Mouse (Mus musculus): ENCODE data around the gene Dnajc12. TPM values are rescaled to one million over a fixed set of nuclear protein-coding genes. Genes with fewer than 3 reads are reported as not detected.
"Not testable (repeated sequence)": the region's sequence is repeated elsewhere in the genome, so short reads cannot be mapped to it uniquely, and the experiment has no call there.

The Dnajc12 gene
- total RNA-seq, 2 experiments from 2014 or later: 12.1 to 12.6 TPM

GRCm38 (mm10) chr10:63429380-63429779, 47.1 kb downstream of the Dnajc12 start:
- peak; percentile 100 for DNase-seq (ENCODE audit: low spot score in 2 of 2)

GRCm38 (mm10) chr10:63429785-63430305, 47.6 kb downstream of the Dnajc12 start, which contains the start of gene Ctnna3:
Gene Ctnna3 (plus strand): TSS chr10:63430098.
- DNase-seq (ENCODE audit: low spot score in 2 of 2): peak; percentile 77 to 88

GRCm38 (mm10) chr10:63431221-63431736, 49.0 kb downstream of the Dnajc12 start:
- no peak for DNase-seq (ENCODE audit: low spot score in 2 of 2)

GRCm38 (mm10) chr10:63432099-63432498, 49.9 kb downstream of the Dnajc12 start:
- DNase-seq (ENCODE audit: low spot score in 2 of 2): no peak

GRCm38 (mm10) chr10:63432887-63433286, 50.6 kb downstream of the Dnajc12 start:
- no peak for DNase-seq (ENCODE audit: low spot score in 2 of 2)

- DNase-seq (ENCODE audit: low spot score in 2 of 2): no peak
Observed at GRCm38 (mm10) chr10:63438736-63439262, 56.6 kb downstream of the Dnajc12 start.

GRCm38 (mm10) chr10:63439694-63440228, 57.5 kb downstream of the Dnajc12 start:
- DNase-seq (ENCODE audit: low spot score in 2 of 2): no peak

GRCm38 (mm10) chr10:63444602-63445387, 62.6 kb downstream of the Dnajc12 start:
- DNase-seq (ENCODE audit: low spot score in 2 of 2): not testable (repeated sequence)

- no peak for DNase-seq (ENCODE audit: low spot score in 2 of 2)
Observed at GRCm38 (mm10) chr10:63453926-63454325, 71.7 kb downstream of the Dnajc12 start.

- no peak for DNase-seq (ENCODE audit: low spot score in 2 of 2)
Observed at GRCm38 (mm10) chr10:63455110-63455878, 73.1 kb downstream of the Dnajc12 start.

- DNase-seq (ENCODE audit: low spot score in 2 of 2): no peak
Observed at GRCm38 (mm10) chr10:63457292-63458128, 75.3 kb downstream of the Dnajc12 start.

Other genes starting within 250 kb of the Dnajc12 start
- 1 to 10 TPM; 3.7 to 4.2 TPM for gene Mypn, start 178.5 kb upstream of the Dnajc12 start, total RNA-seq (2021)
- gene Herc4, start 138.6 kb upstream of the Dnajc12 start, total RNA-seq (2021): 10 to 100 TPM; 38.1 to 40.2 TPM
- gene Sirt1, start 739 bp upstream of the Dnajc12 start, total RNA-seq (2021): 10 to 100 TPM; 13.7 to 13.8 TPM
- not detected for gene Gm7075, start 39.3 kb downstream of the Dnajc12 start, total RNA-seq (2021)
- 1 to 10 TPM; 1.0 to 1.5 TPM for gene Ctnna3, start 47.7 kb downstream of the Dnajc12 start, total RNA-seq (2021)

Measured in layer of hippocampus, postnatal 10 days (tissue).